Mouse (Mus musculus) gonadal fat pad, adult 2 months (tissue): ENCODE data around the gene Gm13278. TPM values are rescaled to one million over a fixed set of nuclear protein-coding genes. Genes with fewer than 3 reads are reported as not detected.
"Not testable (repeated sequence)": the region's sequence is repeated elsewhere in the genome, so short reads cannot be mapped to it uniquely, and the experiment has no call there.

ENCODE experiments used
- DNase-seq: peaks from one replicate; pipeline ENCODE4 v3.0.0-alpha.2; 2012; ENCODE audit warnings: low read depth
- polyA plus RNA-seq: library from polyadenylated mRNA; depleted of rRNA; stranded (reverse); fragments of >200 nt; gene quantifications from 2 replicates; pipeline ENCODE4 v1.2.3, GENCODE M21; 2012; rRNA removed

The Gm13278 gene
- polyA plus RNA-seq, 1 experiment = not detected

- not testable (repeated sequence) for DNase-seq
Observed at GRCm38 (mm10) chr4:88793936-88794675, 2.8 kb downstream of the Gm13278 start, which contains the start of gene Gm13275. Gm13275 (plus strand) TSS chr4:88794487.

DNA sequence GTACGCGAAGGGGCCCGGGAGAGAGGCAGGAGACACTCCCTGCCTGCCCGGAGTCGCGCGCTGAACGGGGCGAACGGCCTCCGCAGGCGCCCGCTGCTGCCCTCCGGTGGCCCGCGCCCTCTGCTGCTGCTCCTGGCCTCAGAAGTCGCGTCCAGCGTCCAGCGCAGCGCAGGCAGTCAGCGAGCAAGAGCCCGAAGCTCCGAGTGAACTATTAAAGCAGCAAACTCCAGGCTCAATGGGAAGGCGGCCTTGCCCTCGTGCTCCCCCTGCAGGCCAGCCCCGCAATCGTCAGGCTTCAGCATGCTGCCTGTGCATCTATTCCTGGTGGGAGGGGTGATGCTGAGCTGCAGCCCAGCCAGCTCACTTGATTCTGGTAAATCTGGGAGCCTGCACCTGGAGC is 5.7 kb downstream of the Gm13278 start, which contains the start of gene Gm13279:
Gm13279 (plus strand) TSS at position 301 of the 400 bp plus-strand sequence.
- not testable (repeated sequence) for DNase-seq

- not testable (repeated sequence) for DNase-seq
Observed at GRCm38 (mm10) chr4:88799365-88799764, 8.0 kb downstream of the Gm13278 start, which contains the start of gene Gm13285. Gm13285 (plus strand) TSS chr4:88799665.

DNA sequence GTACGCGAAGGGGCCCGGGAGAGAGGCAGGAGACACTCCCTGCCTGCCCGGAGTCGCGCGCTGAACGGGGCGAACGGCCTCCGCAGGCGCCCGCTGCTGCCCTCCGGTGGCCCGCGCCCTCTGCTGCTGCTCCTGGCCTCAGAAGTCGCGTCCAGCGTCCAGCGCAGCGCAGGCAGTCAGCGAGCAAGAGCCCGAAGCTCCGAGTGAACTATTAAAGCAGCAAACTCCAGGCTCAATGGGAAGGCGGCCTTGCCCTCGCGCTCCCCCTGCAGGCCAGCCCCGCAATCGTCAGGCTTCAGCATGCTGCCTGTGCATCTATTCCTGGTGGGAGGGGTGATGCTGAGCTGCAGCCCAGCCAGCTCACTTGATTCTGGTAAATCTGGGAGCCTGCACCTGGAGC is 11.6 kb downstream of the Gm13278 start, which contains the start of gene Gm13287:
Gm13287 (plus strand) TSS at position 301 of the 400 bp plus-strand sequence.
- DNase-seq = not testable (repeated sequence)

GRCm38 (mm10) chr4:88805231-88805630 is 13.9 kb downstream of the Gm13278 start, which contains the start of gene Gm13288:
Gm13288 (plus strand) TSS chr4:88805531.
- not testable (repeated sequence) for DNase-seq

- not testable (repeated sequence) for DNase-seq
Observed at GRCm38 (mm10) chr4:88805761-88806160, 14.4 kb downstream of the Gm13278 start.

GRCm38 (mm10) chr4:88815928-88816327 is 24.6 kb downstream of the Gm13278 start, which contains the start of gene Ifna7:
Ifna7 (plus strand) TSS chr4:88816228.
- no peak for DNase-seq

GRCm38 (mm10) chr4:88819659-88820058 is 28.3 kb downstream of the Gm13278 start, which contains the start of gene Ifna11:
Ifna11 (plus strand) TSS chr4:88819959.
- no peak for DNase-seq

GRCm38 (mm10) chr4:88822995-88823394 is 31.6 kb downstream of the Gm13278 start:
- DNase-seq = no peak

GRCm38 (mm10) chr4:88827116-88827515 is 35.8 kb downstream of the Gm13278 start, which contains the start of gene Ifna6:
Ifna6 (plus strand) TSS chr4:88827416.
- DNase-seq = not testable (repeated sequence)

- no peak for DNase-seq
Observed at GRCm38 (mm10) chr4:88830523-88830922, 39.2 kb downstream of the Gm13278 start.

DNA sequence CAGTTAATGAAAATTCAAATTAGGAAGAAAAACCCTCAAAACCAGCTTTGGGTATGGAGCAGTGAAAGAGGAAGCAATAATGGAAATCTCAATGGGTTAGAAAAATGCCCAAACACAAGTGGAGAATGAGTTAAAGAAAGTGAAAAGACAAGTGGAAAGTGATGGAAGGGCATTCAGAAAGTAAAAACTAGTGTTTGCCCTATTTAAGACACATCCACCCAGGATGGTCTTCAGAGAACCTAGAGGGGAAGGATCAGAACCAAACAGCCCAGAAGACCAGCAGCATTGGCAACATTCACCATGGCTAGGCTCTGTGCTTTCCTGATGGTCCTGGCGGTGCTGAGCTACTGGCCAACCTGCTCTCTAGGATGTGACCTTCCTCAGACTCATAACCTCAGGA is 43.9 kb downstream of the Gm13278 start, which contains the start of gene Ifna5:
Ifna5 (plus strand) TSS at position 301 of the 400 bp plus-strand sequence.
- not testable (repeated sequence) for DNase-seq

DNA sequence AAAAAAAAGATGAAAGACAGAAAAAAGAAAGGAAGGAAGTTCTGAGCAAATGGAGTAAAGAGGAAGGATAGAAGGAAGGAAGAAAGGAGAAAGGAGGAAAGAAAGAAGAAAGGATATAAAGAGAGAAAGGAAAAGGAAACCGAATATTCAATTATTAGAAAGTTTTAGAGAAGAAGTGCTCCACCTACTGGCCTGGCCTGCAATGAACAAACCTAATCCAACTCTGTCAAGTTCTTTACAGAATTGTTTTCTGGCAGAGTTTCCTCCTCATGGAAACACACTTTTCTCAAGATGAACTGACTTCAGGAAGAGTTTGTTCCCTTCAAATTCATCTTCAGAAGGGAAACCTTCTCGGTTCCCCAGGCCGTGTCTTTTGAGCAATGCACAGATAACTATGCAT is 47.5 kb downstream of the Gm13278 start:
- DNase-seq = no peak

DNA sequence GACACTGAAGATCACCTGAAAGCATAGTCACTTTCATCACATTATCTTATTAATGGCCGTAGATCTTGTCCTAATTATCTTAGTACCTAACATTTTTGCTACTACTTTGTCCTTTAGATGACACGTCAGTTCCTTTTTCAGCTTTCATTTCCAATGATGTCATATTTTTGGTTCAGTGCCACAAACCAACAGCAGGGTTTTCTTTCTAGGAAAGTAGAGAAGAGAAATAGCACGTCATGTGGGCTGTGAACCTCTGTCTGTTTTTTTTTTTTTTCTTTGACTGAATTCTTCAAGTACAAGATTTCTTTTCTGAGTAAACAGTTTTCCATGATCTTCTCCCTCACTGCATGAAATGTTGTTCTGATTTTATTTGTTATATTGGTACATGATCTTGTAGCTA is 48.7 kb downstream of the Gm13278 start:
- DNase-seq = no peak

DNA sequence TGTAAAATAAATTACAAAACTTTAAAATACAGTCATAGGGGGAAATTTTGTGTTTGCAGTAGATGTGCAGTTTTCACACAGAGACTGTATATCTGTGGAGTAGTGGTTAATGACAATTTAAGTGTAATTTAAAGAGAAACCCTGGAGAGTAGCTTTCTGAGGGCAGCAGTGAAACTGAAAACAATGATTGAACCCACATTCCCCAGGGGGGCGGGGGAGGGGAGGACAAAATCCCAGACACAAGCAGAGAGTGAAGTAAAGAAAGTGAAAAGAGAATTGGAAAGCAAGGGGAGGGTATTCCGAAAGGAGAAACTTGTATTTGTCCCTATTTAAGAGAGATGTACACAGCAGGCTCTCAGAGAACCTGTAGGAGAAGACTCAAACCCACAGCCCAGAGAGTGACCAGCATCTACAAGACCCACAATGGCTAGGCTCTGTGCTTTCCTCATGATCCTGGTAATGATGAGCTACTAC is 50.1 kb downstream of the Gm13278 start, which contains the start of gene Ifna4:
Ifna4 (plus strand) TSS at position 424 of the 474 bp plus-strand sequence.
- DNase-seq = no peak

Other genes starting within 250 kb of the Gm13278 start
- not detected in 2 replicates for gene Ifna15, start 233.3 kb upstream of the Gm13278 start, polyA plus RNA-seq
- not detected in 2 replicates for gene Ifna14, start 219.8 kb upstream of the Gm13278 start, polyA plus RNA-seq
- not detected in 2 replicates for gene Ifna9, start 199.2 kb upstream of the Gm13278 start, polyA plus RNA-seq
- gene Ifna12, start 188.2 kb upstream of the Gm13278 start, polyA plus RNA-seq = not detected in 2 replicates
- gene C87499, start 157.1 kb upstream of the Gm13278 start, polyA plus RNA-seq = not detected in 2 replicates
- not detected in 2 replicates for gene Ifna13, start 147.1 kb upstream of the Gm13278 start, polyA plus RNA-seq
- gene Ifna16, start 114.6 kb upstream of the Gm13278 start, polyA plus RNA-seq = not detected in 2 replicates
- not detected in 2 replicates for gene Ifna2, start 107.6 kb upstream of the Gm13278 start, polyA plus RNA-seq
- gene Ifnab, start 100.2 kb upstream of the Gm13278 start, polyA plus RNA-seq = not detected in 2 replicates
- gene Gm26566, start 69.7 kb upstream of the Gm13278 start, polyA plus RNA-seq = 0.84 and 0.86 TPM in 2 replicates
- 14.9 and 20.2 TPM in 2 replicates for gene Klhl9, start 69.1 kb upstream of the Gm13278 start, polyA plus RNA-seq
- 0.35 TPM in 1 of 2 replicates, not detected in the other for gene Gm13271, start 36.7 kb upstream of the Gm13278 start, polyA plus RNA-seq
- gene Gm13283, start 31.4 kb upstream of the Gm13278 start, polyA plus RNA-seq = not detected in 2 replicates
- not detected in 2 replicates for gene Gm13290, start 17.7 kb upstream of the Gm13278 start, polyA plus RNA-seq
- gene Gm13289, start 14.6 kb upstream of the Gm13278 start, polyA plus RNA-seq = not detected in 2 replicates
- gene Gm13272, start 11.7 kb upstream of the Gm13278 start, polyA plus RNA-seq = not detected in 2 replicates
- 0.07 TPM in 1 of 2 replicates, not detected in the other for gene Ifnz, start 9.4 kb upstream of the Gm13278 start, polyA plus RNA-seq
- not detected in 2 replicates for gene Gm13276, start 5.8 kb upstream of the Gm13278 start, polyA plus RNA-seq
- gene Gm13277, start 2.9 kb upstream of the Gm13278 start, polyA plus RNA-seq = not detected in 2 replicates
- gene Gm13275, start 2.9 kb downstream of the Gm13278 start, polyA plus RNA-seq = not detected in 2 replicates
- not detected in 2 replicates for gene Gm13279, start 5.8 kb downstream of the Gm13278 start, polyA plus RNA-seq
- not detected in 2 replicates for gene Gm13285, start 8.1 kb downstream of the Gm13278 start, polyA plus RNA-seq
- gene Gm13287, start 11.7 kb downstream of the Gm13278 start, polyA plus RNA-seq = not detected in 2 replicates
- gene Gm13288, start 14.0 kb downstream of the Gm13278 start, polyA plus RNA-seq = not detected in 2 replicates
- gene Ifna7, start 24.7 kb downstream of the Gm13278 start, polyA plus RNA-seq = not detected in 2 replicates
- gene Ifna11, start 28.4 kb downstream of the Gm13278 start, polyA plus RNA-seq = not detected in 2 replicates
- gene Ifna6, start 35.9 kb downstream of the Gm13278 start, polyA plus RNA-seq = not detected in 2 replicates
- gene Ifna5, start 44.0 kb downstream of the Gm13278 start, polyA plus RNA-seq = not detected in 2 replicates
- not detected in 2 replicates for gene Ifna4, start 50.3 kb downstream of the Gm13278 start, polyA plus RNA-seq
- gene Ifna1, start 58.5 kb downstream of the Gm13278 start, polyA plus RNA-seq = not detected in 2 replicates
- gene Ifne, start 88.7 kb downstream of the Gm13278 start, polyA plus RNA-seq = not detected in 2 replicates